Mouse (Mus musculus) lung, embryonic 15.5 days (tissue): ENCODE data around the gene Spata21. TPM values are rescaled to one million over a fixed set of nuclear protein-coding genes. Genes with fewer than 3 reads are reported as not detected.

Source experiments
- ATAC-seq: fragments of 200-750 bp; cut with Nextera tagmentation; 2 replicates; pipeline ENCODE4 v1.8.0; 2017; ENCODE audit warnings: moderate number of reproducible peaks, borderline replicate concordance; ENCODE audit not compliant: low FRiP score, low TSS enrichment; ENCODE audit errors: extremely low read depth
- H3K27ac ChIP-seq: fragments of 300-500 bp; sonication (generic); 2 replicates; pipeline ENCODE4 v1.5.1; 2015; ENCODE audit warnings: moderate library complexity, mild to moderate bottlenecking, inconsistent platforms
- H3K27me3 ChIP-seq: fragments of 300-500 bp; sonication (generic); 2 replicates; pipeline ENCODE4 v1.6.1; 2015; ENCODE audit warnings: inconsistent platforms
- H3K36me3 ChIP-seq: fragments of 300-500 bp; sonication (generic); 2 replicates; pipeline ENCODE4 v1.6.1; 2015; ENCODE audit warnings: inconsistent platforms
- H3K4me1 ChIP-seq: fragments of 300-500 bp; sonication (generic); 2 replicates; pipeline ENCODE4 v1.6.1; 2015; ENCODE audit warnings: inconsistent platforms
- H3K4me2 ChIP-seq: fragments of 300-500 bp; sonication (generic); 2 replicates; pipeline ENCODE4 v1.6.1; 2015; ENCODE audit warnings: inconsistent platforms, mild to moderate bottlenecking, moderate library complexity
- H3K4me3 ChIP-seq: fragments of 300-500 bp; sonication (generic); 2 replicates; pipeline ENCODE4 v1.5.1; 2015; ENCODE audit warnings: mild to moderate bottlenecking, inconsistent platforms
- H3K9ac ChIP-seq: fragments of 300-500 bp; sonication (generic); 2 replicates; pipeline ENCODE4 v1.6.1; 2015; ENCODE audit warnings: inconsistent platforms
- H3K9me3 ChIP-seq: fragments of 300-500 bp; sonication (generic); 2 replicates; pipeline ENCODE4 v1.6.1; 2016; ENCODE audit warnings: inconsistent platforms
- WGBS: fragments of 180-500 bp; shearing (Covaris S2); methylation state at CpG from one replicate; pipeline ENCODE4 v1.1.7; 2015; 5-methylcytosine and 5-hydroxymethylcytosine counted together
- polyA plus RNA-seq: library from polyadenylated mRNA; unstranded; fragments of >200 nt; fragmentation: Nextera tagmentation; extraction: Ambion mirVana; gene quantifications from 2 replicates; pipeline ENCODE4 v1.2.1, GENCODE M21; 2015

Spata21 gene
- polyA plus RNA-seq, 1 experiment from 2014 or later, result 0.62 TPM

DNA sequence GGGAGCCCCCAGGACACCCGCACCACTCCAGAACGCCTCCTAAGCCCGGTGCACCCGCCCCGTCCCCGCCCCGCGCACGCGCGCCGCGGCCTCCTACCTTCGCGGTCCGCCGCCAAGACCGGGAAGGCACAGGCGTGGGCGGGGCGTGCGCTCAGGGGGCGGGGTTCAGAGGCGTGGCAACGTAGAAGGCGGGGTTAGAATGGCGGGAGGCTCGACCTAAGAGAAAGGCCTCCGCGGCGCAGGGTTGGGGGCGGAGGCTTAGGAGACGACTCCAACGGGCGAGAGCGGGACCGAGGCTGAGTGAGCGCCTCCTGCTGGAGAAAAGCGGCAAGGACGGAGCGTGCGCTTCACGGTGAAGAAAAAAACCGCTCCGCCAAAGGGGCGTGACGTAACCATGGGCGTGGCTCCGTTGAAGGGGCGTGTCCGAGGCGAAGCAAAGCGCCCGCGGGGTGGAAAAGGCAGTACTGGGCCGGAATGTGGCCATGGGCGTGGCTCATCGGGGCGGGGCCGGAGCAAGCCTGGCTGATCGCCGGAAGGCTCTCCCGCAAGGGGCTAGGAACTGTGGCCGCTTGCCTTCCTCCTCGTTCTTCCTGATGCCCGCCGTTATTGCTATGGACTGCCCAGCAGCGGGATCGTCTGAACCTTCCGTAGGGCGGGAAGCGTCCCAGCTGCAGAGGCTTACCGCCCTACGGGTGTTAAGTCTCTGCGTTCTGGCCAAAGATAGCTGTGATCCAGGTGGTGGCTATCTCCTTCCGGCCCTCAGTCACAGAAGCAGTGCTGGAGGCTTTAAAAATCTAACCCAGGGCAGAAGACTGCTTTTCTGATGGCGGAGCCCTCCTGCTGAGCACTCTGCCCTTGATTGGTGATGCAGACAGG is 27.5 kb upstream of the Spata21 start, which contains the start of gene Crocc:
TSS of gene Crocc (minus strand) at position 125 of the 876 bp plus-strand sequence.
- no peaks in the 10 kb centered on the region for H3K9me3 ChIP-seq
- peak within 1 kb of the TSS; percentile 79 for H3K4me2 ChIP-seq
- under 1% methylated on average over 77 of the region's 77 CpGs for WGBS
- H3K27me3 ChIP-seq, result no peaks in the 10 kb centered on the region
- H3K36me3 ChIP-seq, result peaks cover 18% of the 10 kb centered on the region; the same call in 1 of the 2 replicates
- peak within 1 kb of the TSS; percentile 93 for H3K27ac ChIP-seq
- peak; percentile 97 for ATAC-seq
- H3K4me3 ChIP-seq, result peak within 1 kb of the TSS; percentile 72
- H3K9ac ChIP-seq, result peak within 1 kb of the TSS; percentile 79
- peaks cover 27% of the 10 kb centered on the region for H3K4me1 ChIP-seq

GRCm38 (mm10) chr4:141064104-141064659 is 24.0 kb upstream of the Spata21 start:
- ATAC-seq, result no peak
- H3K9me3 ChIP-seq, result no peaks in the 10 kb centered on the region
- H3K4me2 ChIP-seq, result no peak overlapping the region
- no peak overlapping the region for H3K4me3 ChIP-seq
- no peaks in the 10 kb centered on the region for H3K27me3 ChIP-seq
- peaks cover 55% of the 10 kb centered on the region for H3K4me1 ChIP-seq
- no peak overlapping the region for H3K9ac ChIP-seq
- H3K27ac ChIP-seq, result no peak overlapping the region
- peaks cover 35% of the 10 kb centered on the region for H3K36me3 ChIP-seq
- 84% methylated on average over 4 of the region's 4 CpGs for WGBS

- 9% methylated on average over 8 of the region's 8 CpGs for WGBS
- ATAC-seq, result no peak
- Histone ChIP-seq H3K36me3 (peaks cover 40% of the 10 kb centered on the region), H3K4me3 (no peak overlapping the region), H3K4me2 (no peak overlapping the region), H3K27me3 (no peaks in the 10 kb centered on the region), H3K9ac (no peak overlapping the region), H3K27ac (no peak overlapping the region), H3K4me1 (peaks cover 52% of the 10 kb centered on the region), H3K9me3 (no peaks in the 10 kb centered on the region)
Observed at GRCm38 (mm10) chr4:141065123-141065522, 23.0 kb upstream of the Spata21 start.

GRCm38 (mm10) chr4:141066709-141067515 is 21.2 kb upstream of the Spata21 start:
- Histone ChIP-seq H3K4me1 (peaks cover 43% of the 10 kb centered on the region), H3K9ac (peak overlapping the region; percentile 19; the same call in 1 of the 2 replicates), H3K27ac (peak overlapping the region; percentile 91), H3K9me3 (no peaks in the 10 kb centered on the region), H3K27me3 (no peaks in the 10 kb centered on the region), H3K4me3 (no peak overlapping the region), H3K4me2 (peak overlapping the region; percentile 1; the same call in 1 of the 2 replicates), H3K36me3 (peaks cover 56% of the 10 kb centered on the region)
- 38% methylated on average over 12 of the region's 12 CpGs for WGBS
- peak; percentile 69 for ATAC-seq

- ATAC-seq, result no peak
- Histone ChIP-seq H3K4me1 (peaks cover 43% of the 10 kb centered on the region), H3K27ac (peak overlapping the region; percentile 91), H3K9ac (no peak overlapping the region), H3K9me3 (no peaks in the 10 kb centered on the region), H3K4me2 (0 out of 2 replicates have a peak overlapping the region, but pooled peaks have one; percentile 1), H3K27me3 (no peaks in the 10 kb centered on the region), H3K36me3 (peaks cover 61% of the 10 kb centered on the region), H3K4me3 (no peak overlapping the region)
- 59% methylated on average over 9 of the region's 9 CpGs for WGBS
Observed at GRCm38 (mm10) chr4:141067516-141068046, 20.6 kb upstream of the Spata21 start.

- H3K4me1 ChIP-seq, result peaks cover 47% of the 10 kb centered on the region
- WGBS, result 79% methylated on average over 8 of the region's 8 CpGs
Observed at GRCm38 (mm10) chr4:141068655-141069054, 19.5 kb upstream of the Spata21 start.

GRCm38 (mm10) chr4:141069731-141070130 is 18.4 kb upstream of the Spata21 start:
- H3K36me3 ChIP-seq, result peaks cover 70% of the 10 kb centered on the region
- H3K4me1 ChIP-seq, result peaks cover 53% of the 10 kb centered on the region
- H3K27me3 ChIP-seq, result no peaks in the 10 kb centered on the region

More at GRCm38 (mm10) chr4:141068655-141069054, 19.5 kb upstream of the Spata21 start:
- Histone ChIP-seq H3K27me3 (no peaks in the 10 kb centered on the region), H3K9me3 (no peaks in the 10 kb centered on the region), H3K4me3 (no peak overlapping the region), H3K9ac (no peak overlapping the region), H3K36me3 (peaks cover 70% of the 10 kb centered on the region), H3K4me2 (no peak overlapping the region), H3K27ac (0 out of 2 replicates have a peak overlapping the region, but pooled peaks have one; percentile 91)
- ATAC-seq, result no peak

GRCm38 (mm10) chr4:141072502-141072901 is 15.6 kb upstream of the Spata21 start:
- Histone ChIP-seq H3K36me3 (peaks cover 53% of the 10 kb centered on the region), H3K4me1 (peaks cover 45% of the 10 kb centered on the region)
- 86% methylated on average over 11 of the region's 11 CpGs for WGBS

More at GRCm38 (mm10) chr4:141069731-141070130, 18.4 kb upstream of the Spata21 start:
- no peak for ATAC-seq
- no peak overlapping the region for H3K4me2 ChIP-seq
- WGBS, result 53% methylated on average over 4 of the region's 4 CpGs
- H3K27ac ChIP-seq, result no peak overlapping the region
- no peak overlapping the region for H3K9ac ChIP-seq
- no peaks in the 10 kb centered on the region for H3K9me3 ChIP-seq
- no peak overlapping the region for H3K4me3 ChIP-seq

DNA sequence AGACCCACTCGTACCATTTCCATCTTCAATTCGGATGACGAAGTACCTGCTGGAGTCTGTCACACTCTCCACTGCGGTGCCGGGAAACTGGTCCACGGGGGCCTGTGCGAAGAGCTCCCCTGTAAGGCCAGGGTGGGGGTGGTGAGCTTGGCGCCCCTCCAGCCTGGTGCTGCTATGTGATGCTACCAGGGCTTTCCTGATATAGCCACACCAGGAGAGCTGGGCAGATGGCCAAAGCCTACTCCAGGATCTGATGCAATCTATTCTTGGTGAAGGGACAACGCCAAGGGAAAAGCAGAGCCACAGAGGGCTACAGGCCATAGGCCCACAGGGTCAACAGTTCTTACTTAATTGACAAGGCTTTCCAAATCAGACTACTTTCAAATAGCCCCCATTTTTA is 14.5 kb upstream of the Spata21 start:
- no peak overlapping the region for H3K27ac ChIP-seq
- H3K9ac ChIP-seq, result no peak overlapping the region
- no peak overlapping the region for H3K4me3 ChIP-seq
- H3K9me3 ChIP-seq, result no peaks in the 10 kb centered on the region
- no peak for ATAC-seq
- 58% methylated on average over 9 of the region's 9 CpGs for WGBS
- H3K27me3 ChIP-seq, result no peaks in the 10 kb centered on the region
- peaks cover 41% of the 10 kb centered on the region for H3K36me3 ChIP-seq
- H3K4me1 ChIP-seq, result peaks cover 36% of the 10 kb centered on the region
- no peak overlapping the region for H3K4me2 ChIP-seq

More at GRCm38 (mm10) chr4:141072502-141072901, 15.6 kb upstream of the Spata21 start:
- Histone ChIP-seq H3K27me3 (no peaks in the 10 kb centered on the region), H3K27ac (no peak overlapping the region), H3K9me3 (no peaks in the 10 kb centered on the region), H3K4me3 (no peak overlapping the region), H3K9ac (no peak overlapping the region), H3K4me2 (no peak overlapping the region)
- no peak for ATAC-seq

- H3K4me2 ChIP-seq, result no peak overlapping the region
- no peak overlapping the region for H3K9ac ChIP-seq
- H3K36me3 ChIP-seq, result peaks cover 37% of the 10 kb centered on the region
- no peak overlapping the region for H3K27ac ChIP-seq
- no peaks in the 10 kb centered on the region for H3K9me3 ChIP-seq
- H3K27me3 ChIP-seq, result no peaks in the 10 kb centered on the region
- H3K4me1 ChIP-seq, result peaks cover 32% of the 10 kb centered on the region
- WGBS, result 85% methylated on average over 4 of the region's 4 CpGs
- H3K4me3 ChIP-seq, result no peak overlapping the region
- ATAC-seq, result no peak
Observed at GRCm38 (mm10) chr4:141074109-141074508, 14.0 kb upstream of the Spata21 start.
